Mouse (Mus musculus) central nervous system, embryonic 11.5 days (tissue): ENCODE measurements around the gene Pbx4. TPM values are rescaled to one million over a fixed set of nuclear protein-coding genes. Genes with fewer than 3 reads are reported as not detected.

ENCODE experiments used
- polyA plus RNA-seq: library from polyadenylated mRNA; depleted of rRNA; stranded (reverse); fragments of >200 nt; gene quantifications from 2 replicates; pipeline ENCODE4 v1.2.3, GENCODE M21; 2012; rRNA removed

The Pbx4 gene
- 21.8 and 28.1 TPM in 2 replicates for polyA plus RNA-seq

GRCm38 (mm10) chr8:69832298-69832853 lies at the start of gene Pbx4:
TSS of gene Pbx4 (plus strand) at chr8:69832491.

DNA sequence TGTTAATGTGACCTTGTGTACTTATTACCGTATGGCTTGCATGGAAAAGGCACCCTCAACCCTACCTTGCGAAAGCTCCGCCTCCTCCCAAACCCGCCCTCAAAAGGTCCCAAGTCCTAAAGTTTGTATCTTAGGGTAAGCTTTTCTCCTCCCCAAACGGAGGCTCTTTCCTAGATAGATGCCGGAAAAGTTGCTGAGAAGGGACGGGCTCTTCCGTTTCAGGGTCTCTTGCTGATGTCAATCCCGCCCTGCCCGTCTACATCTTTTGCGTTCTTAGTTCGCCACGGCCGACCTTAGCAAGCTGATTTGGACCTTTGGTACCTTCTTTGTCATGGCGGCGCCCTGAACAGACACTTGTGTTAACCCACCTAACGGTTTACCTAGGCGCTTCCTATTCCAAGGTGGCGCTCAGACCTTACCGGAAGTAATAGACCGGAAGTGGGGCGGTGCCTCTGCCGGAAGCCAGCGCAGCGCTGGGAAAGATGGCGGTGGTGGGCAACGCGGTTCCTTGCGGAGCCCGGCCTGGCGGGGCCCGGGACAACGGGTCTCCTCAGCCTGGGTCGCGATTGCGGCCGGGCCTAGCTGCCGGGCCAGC lies 41.4 kb upstream of the Pbx4 start, which contains the start of the genes Atp13a1 and Zfp866:
Atp13a1 (plus strand) TSS at position 391 of the 595 bp plus-strand sequence.
Zfp866 (minus strand) TSS at position 406 of the 595 bp plus-strand sequence.

DNA sequence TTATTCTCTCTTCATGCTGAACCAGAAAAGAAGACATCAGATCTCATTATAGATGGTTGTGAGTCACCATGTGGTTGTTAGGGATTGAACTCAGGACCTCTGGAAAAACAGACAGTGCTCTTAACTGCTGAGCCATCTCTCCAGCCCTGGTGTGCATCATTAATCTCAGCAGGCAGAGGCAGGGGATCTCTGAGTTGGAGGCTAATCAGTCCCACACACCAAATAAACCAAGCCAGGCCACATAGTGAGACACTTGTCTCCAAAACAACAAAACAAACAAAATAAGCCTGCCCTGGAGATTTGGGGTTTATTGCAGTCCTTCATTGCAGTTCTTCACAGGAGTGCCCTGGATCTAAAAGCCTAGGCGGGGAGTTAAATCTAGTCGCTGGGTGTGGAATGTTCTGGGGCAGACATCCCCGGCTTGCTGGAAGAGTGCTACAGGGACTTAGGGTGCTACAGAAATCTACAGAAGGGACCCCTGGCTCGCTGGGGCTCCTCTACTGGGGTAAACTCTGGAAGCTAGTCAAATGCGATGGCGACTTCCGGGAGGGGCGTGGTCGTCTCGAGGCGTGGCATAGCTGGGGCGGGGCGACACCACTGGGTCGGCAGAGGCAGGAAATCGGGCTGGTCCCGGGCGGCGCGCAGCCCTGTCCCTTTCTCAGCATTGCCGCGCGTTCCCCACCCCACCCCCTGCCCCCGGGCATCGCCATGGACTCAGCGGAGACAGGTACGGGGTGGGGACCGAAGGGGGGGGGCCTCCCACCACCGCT lies 24.0 kb upstream of the Pbx4 start, which contains the start of gene Gmip:
Gmip (plus strand) TSS at position 586 of the 770 bp plus-strand sequence.

GRCm38 (mm10) chr8:69822386-69823191 lies 9.7 kb upstream of the Pbx4 start, which contains the start of gene Lpar2:
TSS of gene Lpar2 (plus strand) at chr8:69822429.

GRCm38 (mm10) chr8:69887289-69888243 lies 55.3 kb downstream of the Pbx4 start, which contains the start of gene Cilp2:
TSS of gene Cilp2 (minus strand) at chr8:69887687.

DNA sequence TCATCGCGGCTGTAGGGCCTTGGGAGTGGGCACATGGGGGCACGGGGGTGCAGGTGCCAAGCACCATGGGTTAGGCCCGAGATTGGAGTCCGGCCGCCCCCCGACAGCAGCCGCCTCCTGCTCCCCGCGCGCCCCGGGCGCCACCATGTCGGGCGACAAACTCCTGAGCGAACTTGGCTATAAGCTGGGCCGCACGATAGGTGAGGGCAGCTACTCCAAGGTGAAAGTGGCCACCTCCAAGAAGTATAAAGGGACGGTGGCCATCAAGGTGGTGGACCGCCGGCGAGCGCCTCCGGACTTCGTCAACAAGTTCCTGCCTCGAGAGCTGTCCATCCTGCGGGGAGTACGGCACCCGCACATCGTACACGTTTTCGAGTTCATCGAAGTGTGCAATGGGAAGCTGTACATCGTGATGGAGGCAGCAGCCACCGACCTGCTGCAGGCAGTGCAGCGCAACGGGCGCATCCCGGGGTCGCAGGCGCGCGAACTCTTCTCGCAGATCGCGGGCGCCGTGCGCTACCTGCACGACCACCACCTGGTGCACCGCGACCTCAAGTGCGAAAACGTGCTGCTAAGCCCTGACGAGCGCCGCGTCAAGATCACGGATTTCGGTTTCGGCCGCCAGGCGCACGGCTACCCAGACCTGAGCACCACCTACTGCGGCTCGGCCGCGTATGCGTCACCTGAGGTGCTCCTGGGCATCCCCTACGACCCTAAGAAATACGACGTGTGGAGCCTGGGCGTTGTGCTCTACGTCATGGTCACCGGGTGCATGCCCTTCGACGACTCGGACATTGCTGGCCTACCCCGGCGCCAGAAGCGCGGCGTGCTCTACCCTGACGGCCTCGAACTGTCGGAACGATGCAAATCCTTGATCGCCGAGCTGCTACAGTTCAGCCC lies 70.1 kb downstream of the Pbx4 start, which contains the start of the genes Tssk6, Ndufa13 and Yjefn3:
Tssk6 (plus strand) TSS at position 22 of the 900 bp plus-strand sequence.
Ndufa13 (minus strand) TSS at position 396 of the 900 bp plus-strand sequence.
Yjefn3 (minus strand) TSS at position 550 of the 900 bp plus-strand sequence.

Other genes starting within 250 kb of the Pbx4 start
- 21.8 and 24.9 TPM in 2 replicates for gene Zfp868, start 206.9 kb upstream of the Pbx4 start, polyA plus RNA-seq
- 1.3 and 2.7 TPM in 2 replicates for gene Zfp964, start 178.0 kb upstream of the Pbx4 start, polyA plus RNA-seq
- 19.3 and 22.5 TPM in 2 replicates for gene Zfp869, start 121.8 kb upstream of the Pbx4 start, polyA plus RNA-seq
- 7.0 and 9.9 TPM in 2 replicates for gene Zfp963, start 82.5 kb upstream of the Pbx4 start, polyA plus RNA-seq
- gene Gm20422, start 57.6 kb upstream of the Pbx4 start, polyA plus RNA-seq = 2.1 and 3.8 TPM in 2 replicates
- gene Atp13a1, start 41.3 kb upstream of the Pbx4 start, polyA plus RNA-seq = 59.4 and 66.4 TPM in 2 replicates
- 33.2 and 41.6 TPM in 2 replicates for gene Zfp866, start 41.3 kb upstream of the Pbx4 start, polyA plus RNA-seq
- gene Gmip, start 23.8 kb upstream of the Pbx4 start, polyA plus RNA-seq = 24.2 and 39.2 TPM in 2 replicates
- gene Lpar2, start 10.1 kb upstream of the Pbx4 start, polyA plus RNA-seq = 3.5 and 6.5 TPM in 2 replicates
- gene Cilp2, start 55.2 kb downstream of the Pbx4 start, polyA plus RNA-seq = 0.48 and 0.56 TPM in 2 replicates
- gene Tssk6, start 69.7 kb downstream of the Pbx4 start, polyA plus RNA-seq = 0.50 and 0.51 TPM in 2 replicates
- 106 and 170 TPM in 2 replicates for gene Ndufa13, start 70.1 kb downstream of the Pbx4 start, polyA plus RNA-seq
- gene Yjefn3, start 70.2 kb downstream of the Pbx4 start, polyA plus RNA-seq = 5.5 and 10.0 TPM in 2 replicates
- gene Gatad2a, start 163.9 kb downstream of the Pbx4 start, polyA plus RNA-seq = 70.6 and 123 TPM in 2 replicates
- gene Mau2, start 210.2 kb downstream of the Pbx4 start, polyA plus RNA-seq = 48.0 and 84.9 TPM in 2 replicates
- 27.0 and 29.2 TPM in 2 replicates for gene Sugp1, start 210.3 kb downstream of the Pbx4 start, polyA plus RNA-seq
- gene Tm6sf2, start 240.4 kb downstream of the Pbx4 start, polyA plus RNA-seq = 4.4 and 5.1 TPM in 2 replicates